ENCODE assay signal across 8 mouse cellular contexts in the genomic region with DNA sequence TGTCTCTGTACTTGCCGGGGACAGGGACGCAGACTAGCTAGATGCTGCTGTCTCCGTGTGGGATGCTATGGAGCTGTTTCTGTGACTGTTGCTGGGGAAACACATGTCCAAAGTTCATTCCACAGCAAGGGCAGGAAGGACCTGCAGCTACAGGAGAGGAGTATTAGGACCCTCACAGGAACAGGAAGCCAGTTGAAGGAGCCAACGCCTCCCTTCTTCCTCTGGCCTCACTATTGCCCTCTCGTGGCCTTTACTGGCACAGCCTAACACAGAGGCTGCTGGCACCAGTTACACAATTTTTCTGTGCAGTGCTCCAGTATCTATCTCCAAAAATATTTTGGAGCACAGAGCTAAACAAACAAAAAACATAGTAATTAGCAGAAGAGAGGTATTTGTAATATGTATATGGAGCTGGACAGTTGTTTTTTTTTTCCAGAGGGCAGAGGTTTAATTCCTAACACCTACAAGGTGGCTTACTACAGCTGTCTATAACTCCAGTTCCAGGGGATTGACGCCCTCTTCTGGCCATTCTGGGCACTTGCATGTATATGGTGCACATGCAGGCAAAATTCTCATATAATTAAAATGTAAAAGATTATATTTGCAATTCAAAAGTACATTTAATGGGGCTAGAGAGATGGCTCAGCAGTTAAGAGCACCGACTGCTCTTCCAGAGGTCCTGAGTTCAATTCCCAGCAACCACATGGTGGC. TPM values are rescaled to one million over a fixed set of nuclear protein-coding genes. Genes with fewer than 3 reads are reported as not detected.
A peak's percentile ranks its signal among the peaks of the same experiment; 100 is the strongest.
DNase-seq lines count a peak whose midpoint lies in the region; ATAC-seq and TF ChIP-seq lines count a peak whose summit lies in the region.

A gene (minus strand): TSS at position 166 of the 711 bp plus-strand sequence.

- no peaks in the 10 kb centered on the region for H3K36me3 ChIP-seq in hindbrain, postnatal 0 days (ENCODE audit: insufficient read depth, low read length)

- TF ChIP-seq CTCF in hindbrain, postnatal 0 days (IDR thresholded peaks at IDR 0.05; ENCODE audit: low read depth): peak; percentile 86

- H3K9me3 ChIP-seq in hindbrain, postnatal 0 days (ENCODE audit: low read length): no peaks in the 10 kb centered on the region

- intact Hi-C loops in left cerebral cortex, postnatal 14 days (cut with DNase I): loop anchor here (5.0 kb wide), 1 partner anchor 58 kb away; no protein-coding TSS in a partner anchor

- peak within 1 kb of the TSS; percentile 42 for H3K4me2 ChIP-seq in hindbrain, postnatal 0 days (ENCODE audit: low read depth, low read length)

- H3K27me3 ChIP-seq in hindbrain, postnatal 0 days (ENCODE audit: insufficient read depth, low read length): no peaks in the 10 kb centered on the region

- H3K9ac ChIP-seq in hindbrain, postnatal 0 days (replicated peaks; ENCODE audit: low read length): no peak within 1 kb of the TSS

- no peaks in the 10 kb centered on the region for H3K4me1 ChIP-seq in hindbrain, postnatal 0 days (ENCODE audit: insufficient read depth, low read length)

- peak; percentile 61 for DNase-seq in ovary, postnatal 10 days (ENCODE audit: low spot score)
- DNase-seq in ovary, adult 18-20 months (ENCODE audit: low spot score): no peak
- DNase-seq in gastrocnemius, postnatal 10 days: peak; percentile 78
- peak; percentile 85 for DNase-seq in hindbrain, postnatal 0 days (ENCODE audit: low spot score)
- DNase-seq in left cerebral cortex, postnatal 14 days (ENCODE audit: low spot score in 2 of 2): peak; percentile 79 to 81
- peak; percentile 78 for DNase-seq in right cerebral cortex, postnatal 4 days

- ATAC-seq in common myeloid progenitor, adult 5-6 weeks (replicated peaks; ENCODE audit: low read depth, poor library complexity, severe bottlenecking): peak; percentile 97
- ATAC-seq in hindbrain, postnatal 0 days: peak; percentile 63; the same call in 1 of the 2 replicates
- ATAC-seq in megakaryocyte progenitor cell, adult 5-6 weeks (replicated peaks; ENCODE audit: poor library complexity): peak; percentile 96

- peak within 1 kb of the TSS; percentile 58 for H3K27ac ChIP-seq in hindbrain, postnatal 0 days

- WGBS in hindbrain, postnatal 0 days: 38% methylated on average over 7 of the region's 7 CpGs

- H3K4me3 ChIP-seq in hindbrain, postnatal 0 days (ENCODE audit: low read length): peak within 1 kb of the TSS; percentile 13

RNA-seq across cellular contexts. Expression of the gene that starts here (rescaled TPM):
- total RNA-seq in common myeloid progenitor, adult 5-6 weeks (2017): 13.6 and 14.5 TPM in 2 replicates
- total RNA-seq in gastrocnemius, postnatal 10 days (2021): 10 to 100 TPM; 21.6 to 27.6 TPM
- 17.4 and 22.6 TPM in 2 replicates for total RNA-seq in hindbrain, postnatal 0 days (2014; rRNA removed)
- 8.2 and 10.2 TPM in 2 replicates for polyA plus RNA-seq in hindbrain, postnatal 0 days (2015; fragmentation: Nextera tagmentation; extraction: Ambion mirVana)
- 10 to 100 TPM; 29.3 to 32.9 TPM for total RNA-seq in left cerebral cortex, postnatal 14 days (2021)
- total RNA-seq in megakaryocyte progenitor cell, adult 5-6 weeks (2015): 16.2 and 27.0 TPM in 2 replicates
- 7.8 and 11.5 TPM in 2 replicates for total RNA-seq in megakaryocyte progenitor cell, adult 5-6 weeks (2017)
